In genomic region chr6:89281492-89282332, GRCm38 (mm10) we compare ENCODE assay signal across 11 mouse cellular contexts.
DNase-seq lines count a peak whose midpoint lies in the region; ATAC-seq and TF ChIP-seq lines count a peak whose summit lies in the region.
"Had no signal": no experiment of that assay in that cellular context is flagged by ENCODE, and none has a peak within 500 bp of the region (broad histone marks: within the 10 kb centered on the region; RNA-seq: fewer than 3 reads in every experiment).

No protein-coding gene starts in this region.

- 0 out of 2 replicates have a peak, but pooled peaks cover 7% of the 10 kb centered on the region for H3K4me1 ChIP-seq in kidney, embryonic 14.5 days (ENCODE audit: control insufficient read depth, insufficient read depth, low read length)
- peaks cover 6% of the 10 kb centered on the region; the same call in 1 of the 2 replicates for H3K4me1 ChIP-seq in embryonic facial prominence, embryonic 12.5 days
- H3K4me1 ChIP-seq in hindbrain, embryonic 16.5 days (ENCODE audit: control insufficient read depth, insufficient read depth, low read depth, low read length), result peaks cover 14% of the 10 kb centered on the region; the same call in 1 of the 2 replicates
- H3K4me1 ChIP-seq in midbrain, postnatal 0 days (ENCODE audit: insufficient read depth, low read length), result peaks cover 15% of the 10 kb centered on the region

- 11% methylated on average over 16 of the region's 16 CpGs for WGBS in kidney, embryonic 14.5 days
- WGBS in embryonic facial prominence, embryonic 12.5 days, result 22% methylated on average over 16 of the region's 16 CpGs
- 14% methylated on average over 16 of the region's 16 CpGs for WGBS in hindbrain, embryonic 16.5 days
- WGBS in midbrain, postnatal 0 days, result 17% methylated on average over 16 of the region's 16 CpGs

- no peak overlapping the region for H3K4me2 ChIP-seq in kidney, embryonic 14.5 days (replicated peaks; ENCODE audit: low read depth, low read length)
- peak overlapping the region; percentile 21; the same call in 1 of the 2 replicates for H3K4me2 ChIP-seq in embryonic facial prominence, embryonic 12.5 days (replicated peaks)
- peak overlapping the region; percentile 3 for H3K4me2 ChIP-seq in hindbrain, embryonic 16.5 days (ENCODE audit: low read length)
- H3K4me2 ChIP-seq in midbrain, postnatal 0 days (ENCODE audit: low read depth, low read length, poor library complexity, severe bottlenecking), result no peak overlapping the region

- peak; percentile 11 for DNase-seq in kidney, postnatal 14 days
- DNase-seq in midbrain, postnatal 0 days (ENCODE audit: low spot score), result peak; percentile 43
- DNase-seq in T-cell, adult 2 months (ENCODE audit: low spot score), result no peak
- no peak for DNase-seq in layer of hippocampus, adult 8-10 months (ENCODE audit: low spot score in 2 of 2)
- DNase-seq in cerebellum, adult 11 months, result no peak

- H3K36me3 ChIP-seq in kidney, embryonic 14.5 days (ENCODE audit: control insufficient read depth, insufficient read depth, low read length), result no peaks in the 10 kb centered on the region
- H3K36me3 ChIP-seq in embryonic facial prominence, embryonic 12.5 days, result no peaks in the 10 kb centered on the region
- H3K36me3 ChIP-seq in hindbrain, embryonic 16.5 days (ENCODE audit: control insufficient read depth, insufficient read depth, low read length), result no peaks in the 10 kb centered on the region
- H3K36me3 ChIP-seq in midbrain, postnatal 0 days (ENCODE audit: insufficient read depth, low read length), result no peaks in the 10 kb centered on the region
- H3K36me3 ChIP-seq: heart, embryonic 10.5 days had no signal

- H3K27ac ChIP-seq in kidney, embryonic 14.5 days (ENCODE audit: low read depth, low read length), result no peak overlapping the region
- H3K27ac ChIP-seq in embryonic facial prominence, embryonic 12.5 days, result no peak overlapping the region
- no peak overlapping the region for H3K27ac ChIP-seq in hindbrain, embryonic 16.5 days (ENCODE audit: low read depth, low read length)
- H3K27ac ChIP-seq in midbrain, postnatal 0 days (ENCODE audit: low read depth, low read length), result no peak overlapping the region
- H3K27ac ChIP-seq: heart, embryonic 10.5 days; layer of hippocampus, adult 2 months had no signal

- ATAC-seq in kidney, embryonic 14.5 days (ENCODE audit: low FRiP score, low TSS enrichment), result no peak
- ATAC-seq in embryonic facial prominence, embryonic 12.5 days (ENCODE audit: insufficient number of reproducible peaks, insufficient read depth, low FRiP score, low TSS enrichment), result no peak
- peak; percentile 64 for ATAC-seq in hindbrain, embryonic 16.5 days
- ATAC-seq in midbrain, postnatal 0 days (ENCODE audit: low FRiP score), result no peak; the same call in 1 of the 2 replicates

- no peak overlapping the region for H3K9ac ChIP-seq in kidney, embryonic 14.5 days (ENCODE audit: low read depth, low read length)
- no peak overlapping the region for H3K9ac ChIP-seq in embryonic facial prominence, embryonic 12.5 days
- H3K9ac ChIP-seq in hindbrain, embryonic 16.5 days (ENCODE audit: low read depth, low read length), result no peak overlapping the region
- no peak overlapping the region for H3K9ac ChIP-seq in midbrain, postnatal 0 days (replicated peaks; ENCODE audit: low read length, poor library complexity, severe bottlenecking)

- no peak overlapping the region for H3K4me3 ChIP-seq in kidney, embryonic 14.5 days (ENCODE audit: low read length)
- no peak overlapping the region for H3K4me3 ChIP-seq in embryonic facial prominence, embryonic 12.5 days
- H3K4me3 ChIP-seq in hindbrain, embryonic 16.5 days (ENCODE audit: low read length), result no peak overlapping the region
- H3K4me3 ChIP-seq in midbrain, postnatal 0 days (ENCODE audit: low read depth, low read length), result no peak overlapping the region
- H3K4me3 ChIP-seq: heart, embryonic 10.5 days; layer of hippocampus, adult 2 months had no signal

- no peaks in the 10 kb centered on the region for H3K9me3 ChIP-seq in kidney, embryonic 14.5 days (ENCODE audit: control insufficient read depth, low read length)
- H3K9me3 ChIP-seq in embryonic facial prominence, embryonic 12.5 days, result no peaks in the 10 kb centered on the region
- H3K9me3 ChIP-seq in hindbrain, embryonic 16.5 days (ENCODE audit: control insufficient read depth, low read length), result no peaks in the 10 kb centered on the region; the same call in 1 of the 2 replicates
- H3K9me3 ChIP-seq in midbrain, postnatal 0 days (ENCODE audit: low read length), result no peaks in the 10 kb centered on the region
- H3K9me3 ChIP-seq: heart, embryonic 10.5 days had no signal

- H3K27me3 ChIP-seq in kidney, embryonic 14.5 days (ENCODE audit: control insufficient read depth, insufficient read depth, low read length), result no peaks in the 10 kb centered on the region
- H3K27me3 ChIP-seq in embryonic facial prominence, embryonic 12.5 days, result no peaks in the 10 kb centered on the region; the same call in 1 of the 2 replicates
- no peaks in the 10 kb centered on the region for H3K27me3 ChIP-seq in hindbrain, embryonic 16.5 days (replicated peaks; ENCODE audit: control insufficient read depth, insufficient read depth, low read length)
- H3K27me3 ChIP-seq in midbrain, postnatal 0 days (ENCODE audit: insufficient read depth, low read length), result no peaks in the 10 kb centered on the region
- H3K27me3 ChIP-seq: CH12.LX had no signal

- no peak for TF ChIP-seq CTCF in midbrain, postnatal 0 days (IDR thresholded peaks at IDR 0.05)

Comparison
In these comparisons a context has a peak if more than half of its experiments do, and no peak if none do; other contexts are left out.
1. DNase-seq: peak in kidney, postnatal 14 days (single experiment) and midbrain, postnatal 0 days (single experiment); none in T-cell, adult 2 months (single experiment), layer of hippocampus, adult 8-10 months (0 of 2) and cerebellum, adult 11 months (single experiment).
2. H3K4me2 ChIP-seq: peak in embryonic facial prominence, embryonic 12.5 days (single experiment) and hindbrain, embryonic 16.5 days (single experiment); none in kidney, embryonic 14.5 days (single experiment) and midbrain, postnatal 0 days (single experiment).